Mouse (Mus musculus) megakaryocyte, embryonic 14.5 days (primary cell): ENCODE results near the gene Cpm. TPM values are rescaled to one million over a fixed set of nuclear protein-coding genes. Genes with fewer than 3 reads are reported as not detected.

Experiments
- H3K27me3 ChIP-seq: replicated peaks from 2 replicates; pipeline ENCODE3; 2012; ENCODE audit warnings: inconsistent platforms
- H3K36me3 ChIP-seq: replicated peaks from 2 replicates; pipeline ENCODE3; 2012; ENCODE audit warnings: low read length, inconsistent platforms, mixed read lengths
- H3K4me1 ChIP-seq: 2 replicates; pipeline ENCODE4 v1.6.1; 2012; ENCODE audit warnings: inconsistent platforms
- H3K4me3 ChIP-seq: replicated peaks from 2 replicates; pipeline ENCODE3; 2012; ENCODE audit warnings: moderate library complexity, mild to moderate bottlenecking, inconsistent platforms
- H3K9me3 ChIP-seq: 2 replicates; pipeline ENCODE4 v1.6.1; 2012; ENCODE audit warnings: inconsistent platforms
- FLI1 ChIP-seq: IDR thresholded peaks from 2 replicates; pipeline ENCODE4 v1.6.1; 2012; ENCODE audit warnings: low read length, inconsistent platforms, mixed read lengths
- GATA1 ChIP-seq: IDR thresholded peaks from 3 replicates; pipeline ENCODE4 v1.6.1; 2012; ENCODE audit warnings: mixed read lengths, low read length, inconsistent platforms, borderline replicate concordance
- polyA plus RNA-seq: library from polyadenylated mRNA; stranded (reverse); fragments of >175 nt; gene quantifications from 2 replicates; pipeline ENCODE4 v1.2.3, GENCODE M21; 2012; ENCODE audit warnings: low replicate concordance; ENCODE audit not compliant: insufficient read depth

Cpm gene
- polyA plus RNA-seq, 1 experiment, result not detected

DNA sequence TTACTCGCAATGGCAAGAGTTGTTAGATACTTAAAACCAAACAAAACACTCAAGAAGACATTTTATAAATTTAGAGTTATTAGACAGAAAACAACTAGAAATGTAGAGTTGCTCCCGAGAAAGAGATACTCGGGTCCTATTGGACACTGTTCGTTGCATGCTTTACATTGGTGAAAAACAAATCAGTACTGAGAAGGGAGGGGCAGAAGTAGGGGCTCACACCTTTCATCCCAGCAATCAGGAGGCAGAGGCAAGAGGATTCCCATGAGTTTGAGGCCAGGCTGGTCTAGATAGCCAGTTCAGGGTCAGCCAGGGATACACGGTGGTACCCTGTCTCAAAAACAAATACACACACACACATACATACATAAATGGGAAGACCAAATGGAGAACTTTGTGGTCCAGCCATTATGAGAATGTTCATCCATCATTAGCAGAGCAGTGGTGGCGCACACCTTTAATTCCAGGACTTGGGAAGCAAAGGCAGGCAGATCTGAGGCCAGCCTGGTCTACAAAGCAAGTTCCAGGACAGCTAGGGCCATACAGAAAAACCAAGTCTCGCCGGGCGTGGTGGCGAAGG lies 62.2 kb downstream of the Cpm start:
- Histone ChIP-seq H3K4me3 (no peak overlapping the region), H3K27me3 (no peaks in the 10 kb centered on the region), H3K36me3 (peaks cover 88% of the 10 kb centered on the region), H3K9me3 (no peaks in the 10 kb centered on the region), H3K4me1 (peaks cover 4% of the 10 kb centered on the region; the same call in 1 of the 2 replicates)
- TF ChIP-seq GATA1 (no peak), FLI1 (no peak)

DNA sequence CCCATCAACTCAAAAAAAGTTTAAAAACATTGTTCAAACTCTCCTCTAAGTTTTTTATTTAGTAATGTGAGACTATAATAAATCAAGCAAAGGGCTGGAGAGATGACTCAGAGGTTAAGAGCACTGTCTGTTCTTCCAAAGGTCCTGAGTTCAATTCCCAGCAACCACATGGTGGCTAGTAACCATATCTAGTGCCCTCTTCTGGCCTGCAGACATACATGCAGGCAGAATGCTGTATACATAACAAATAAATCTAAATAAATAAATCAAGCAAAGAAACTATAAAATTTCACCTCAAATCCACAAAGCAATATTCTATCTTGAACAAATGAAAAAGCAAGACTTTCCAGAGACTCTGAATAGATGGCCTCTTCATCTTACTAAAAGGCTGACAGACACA lies 62.9 kb downstream of the Cpm start:
- H3K36me3 ChIP-seq, result peaks cover 95% of the 10 kb centered on the region
- H3K27me3 ChIP-seq, result no peaks in the 10 kb centered on the region
- no peaks in the 10 kb centered on the region for H3K9me3 ChIP-seq
- H3K4me3 ChIP-seq, result no peak overlapping the region
- H3K4me1 ChIP-seq, result peaks cover 4% of the 10 kb centered on the region; the same call in 1 of the 2 replicates
- TF ChIP-seq FLI1, result no peak
- no peak for TF ChIP-seq GATA1

DNA sequence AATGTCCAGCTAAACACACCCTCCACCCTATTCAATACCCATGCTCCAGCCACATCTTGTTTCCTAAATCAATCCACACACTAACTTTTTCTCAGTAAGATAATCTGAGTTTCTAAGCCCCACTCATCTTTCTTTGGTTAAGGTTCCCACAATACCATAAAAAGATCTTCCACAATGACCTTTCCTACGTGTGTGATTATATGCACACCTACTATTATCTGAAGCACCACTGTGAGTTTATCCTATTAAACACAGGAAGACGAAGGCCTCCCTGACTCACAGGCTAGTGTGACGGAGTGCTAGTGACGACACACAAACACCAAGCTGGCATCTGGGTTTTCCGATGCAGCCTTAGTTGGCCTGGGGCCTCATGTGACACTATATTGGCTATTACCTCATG lies 63.7 kb downstream of the Cpm start:
- Histone ChIP-seq H3K9me3 (no peaks in the 10 kb centered on the region), H3K36me3 (peaks cover 96% of the 10 kb centered on the region), H3K4me3 (no peak overlapping the region), H3K27me3 (no peaks in the 10 kb centered on the region), H3K4me1 (peaks cover 7% of the 10 kb centered on the region; the same call in 1 of the 2 replicates)
- TF ChIP-seq GATA1, result no peak
- TF ChIP-seq FLI1, result no peak

DNA sequence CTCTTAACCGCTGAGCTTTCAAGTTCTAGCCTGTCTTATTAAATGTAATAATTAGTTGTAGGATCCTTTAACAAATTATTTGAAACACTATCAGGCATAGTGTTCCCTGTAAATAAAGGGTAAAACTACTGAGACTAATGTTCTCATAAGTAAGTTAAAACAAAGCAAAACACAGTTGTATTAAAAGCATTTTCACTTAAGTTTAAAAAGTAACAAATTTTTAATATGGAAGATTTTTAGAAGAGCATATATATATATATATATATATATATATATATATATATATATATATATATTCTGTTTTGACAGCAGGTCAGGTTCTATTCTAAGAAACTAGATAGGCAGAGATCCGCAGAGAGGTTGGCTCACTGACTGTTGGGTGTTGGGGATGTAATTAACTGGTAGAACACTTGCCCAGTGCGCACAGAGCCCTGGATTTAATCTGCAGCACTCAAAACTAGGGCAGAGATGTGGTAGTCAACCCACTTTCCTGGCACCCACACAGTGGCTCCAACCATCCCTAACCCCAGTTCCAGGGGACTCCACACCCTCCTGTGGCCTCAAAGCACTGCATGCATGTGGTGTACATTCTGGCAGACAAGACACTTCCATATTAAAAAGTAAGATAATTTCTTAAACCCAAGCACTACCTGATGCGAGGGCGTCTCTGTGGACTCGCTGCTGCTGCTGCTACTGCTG lies 65.1 kb downstream of the Cpm start:
- Histone ChIP-seq H3K4me3 (no peak overlapping the region), H3K4me1 (peaks cover 7% of the 10 kb centered on the region; the same call in 1 of the 2 replicates), H3K9me3 (no peaks in the 10 kb centered on the region), H3K27me3 (no peaks in the 10 kb centered on the region), H3K36me3 (peaks cover 96% of the 10 kb centered on the region)
- TF ChIP-seq FLI1, result no peak
- no peak for TF ChIP-seq GATA1

DNA sequence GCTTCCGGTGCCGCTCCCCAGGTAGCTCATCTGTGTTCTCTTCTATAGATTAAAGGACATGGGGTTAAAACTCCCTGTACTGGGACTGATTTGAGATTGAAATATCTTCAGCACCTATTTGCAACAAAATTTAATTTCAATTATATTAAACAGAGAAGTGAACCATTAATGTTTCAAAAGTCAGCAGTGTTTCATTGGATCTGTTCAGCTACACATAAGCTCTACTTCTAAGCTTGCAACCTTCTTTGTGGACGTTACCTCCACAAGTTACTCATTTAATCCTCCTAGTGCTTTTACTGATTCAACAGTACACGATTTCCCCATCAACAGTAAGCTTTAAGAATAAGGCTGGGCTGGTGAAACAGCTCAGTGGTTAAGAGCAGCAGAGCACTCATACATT lies 65.7 kb downstream of the Cpm start:
- H3K9me3 ChIP-seq, result no peaks in the 10 kb centered on the region
- TF ChIP-seq GATA1, result no peak
- TF ChIP-seq FLI1, result no peak
- peaks cover 7% of the 10 kb centered on the region; the same call in 1 of the 2 replicates for H3K4me1 ChIP-seq
- no peaks in the 10 kb centered on the region for H3K27me3 ChIP-seq
- no peak overlapping the region for H3K4me3 ChIP-seq
- H3K36me3 ChIP-seq, result peaks cover 96% of the 10 kb centered on the region

DNA sequence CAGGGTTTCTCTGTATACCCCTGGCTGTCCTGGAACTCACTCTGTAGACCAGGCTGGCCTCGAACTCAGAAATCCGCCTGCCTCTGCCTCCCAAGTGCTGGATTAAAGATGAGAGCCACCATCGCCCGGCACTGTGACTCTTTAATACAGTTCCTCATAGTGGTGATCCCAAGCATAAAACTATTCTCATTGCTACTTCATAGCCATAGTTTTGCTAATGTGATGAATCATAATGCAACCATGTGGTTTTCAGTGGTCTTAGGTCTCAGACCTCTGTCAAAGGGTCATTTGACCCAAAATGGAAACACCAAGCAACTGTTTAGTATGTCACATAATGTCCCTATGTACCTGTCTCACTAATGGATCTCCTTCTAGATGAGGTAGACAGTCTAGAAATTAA lies 66.3 kb downstream of the Cpm start:
- TF ChIP-seq GATA1 (no peak), FLI1 (no peak)
- H3K4me1 ChIP-seq, result peaks cover 7% of the 10 kb centered on the region; the same call in 1 of the 2 replicates
- H3K27me3 ChIP-seq, result no peaks in the 10 kb centered on the region
- H3K9me3 ChIP-seq, result no peaks in the 10 kb centered on the region
- no peak overlapping the region for H3K4me3 ChIP-seq
- peaks cover 96% of the 10 kb centered on the region for H3K36me3 ChIP-seq

DNA sequence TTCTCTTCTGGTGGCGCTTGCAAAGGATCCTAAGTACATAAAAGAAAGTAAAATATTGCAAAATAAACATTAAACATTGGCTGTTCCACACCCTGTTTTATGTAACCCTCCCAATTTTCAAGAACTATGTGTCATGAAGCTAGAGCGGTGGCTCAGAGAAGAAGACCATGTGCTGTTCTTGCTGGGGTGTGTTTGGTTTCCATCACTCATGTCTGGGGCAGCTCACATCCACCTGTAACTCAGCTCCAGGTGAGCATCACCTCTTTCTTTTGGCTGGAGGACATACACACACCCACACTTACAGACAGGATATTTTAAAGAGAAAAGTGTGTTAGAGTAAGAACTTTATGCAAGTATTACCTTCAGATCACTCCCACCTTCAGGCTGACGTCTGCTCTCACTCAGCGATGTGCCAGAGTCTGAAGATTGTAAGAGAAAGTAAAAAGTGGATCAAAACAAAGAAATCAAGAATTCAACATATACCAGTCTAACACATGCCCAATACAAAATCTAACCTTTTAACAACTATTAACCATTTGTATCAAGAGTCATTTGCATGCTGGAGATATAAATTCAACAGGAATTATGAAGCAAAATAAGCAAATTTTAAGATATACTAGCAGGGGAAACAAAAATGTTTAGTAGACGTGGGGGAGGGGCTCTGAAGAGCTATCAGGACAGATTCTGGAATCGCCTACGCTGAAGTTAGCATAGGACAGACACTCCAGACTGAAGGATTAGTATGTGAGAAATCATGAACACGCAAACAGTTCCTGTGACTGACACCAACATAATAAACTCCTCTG lies 66.9 kb downstream of the Cpm start:
- H3K27me3 ChIP-seq, result no peaks in the 10 kb centered on the region
- H3K36me3 ChIP-seq, result peaks cover 95% of the 10 kb centered on the region
- H3K9me3 ChIP-seq, result no peaks in the 10 kb centered on the region
- H3K4me1 ChIP-seq, result peaks cover 7% of the 10 kb centered on the region; the same call in 1 of the 2 replicates
- no peak for TF ChIP-seq FLI1
- TF ChIP-seq GATA1, result no peak
- H3K4me3 ChIP-seq, result no peak overlapping the region

DNA sequence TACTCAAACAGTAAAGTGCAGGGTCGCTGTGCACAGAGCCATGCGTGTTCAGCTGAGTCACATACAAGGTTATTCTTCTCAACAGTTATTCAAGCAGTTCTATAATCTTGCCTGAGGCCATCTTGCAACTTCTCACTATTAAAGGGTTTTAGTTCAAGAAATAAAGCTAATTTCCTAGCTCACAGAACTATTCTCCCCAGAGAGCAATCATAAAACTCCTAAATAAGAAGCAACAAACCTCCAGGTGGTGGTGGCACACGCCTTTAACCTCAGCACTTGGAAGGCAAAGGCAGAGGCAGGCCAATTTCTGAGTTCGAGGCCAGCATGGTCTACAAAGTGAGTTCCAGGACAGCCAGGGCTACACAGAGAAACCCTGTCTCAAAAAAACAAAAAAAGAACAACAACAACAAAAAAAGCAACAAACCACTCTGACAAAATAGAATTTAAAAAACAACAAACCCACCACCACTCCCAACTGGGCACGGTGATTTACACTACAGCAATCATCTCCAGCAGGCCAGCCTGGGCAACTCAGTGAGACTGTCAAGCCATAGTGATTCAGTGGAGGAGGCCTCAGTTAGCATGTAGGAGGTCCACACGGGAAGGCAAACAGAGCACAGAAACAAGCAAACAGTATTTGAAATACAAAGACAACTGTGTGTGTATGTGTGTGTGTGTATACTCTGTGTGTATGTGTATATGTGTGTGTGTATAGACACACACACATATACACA lies 67.7 kb downstream of the Cpm start:
- TF ChIP-seq GATA1 (no peak), FLI1 (no peak)
- Histone ChIP-seq H3K9me3 (no peaks in the 10 kb centered on the region), H3K4me3 (no peak overlapping the region), H3K4me1 (peaks cover 12% of the 10 kb centered on the region), H3K36me3 (peaks cover 96% of the 10 kb centered on the region), H3K27me3 (no peaks in the 10 kb centered on the region)

DNA sequence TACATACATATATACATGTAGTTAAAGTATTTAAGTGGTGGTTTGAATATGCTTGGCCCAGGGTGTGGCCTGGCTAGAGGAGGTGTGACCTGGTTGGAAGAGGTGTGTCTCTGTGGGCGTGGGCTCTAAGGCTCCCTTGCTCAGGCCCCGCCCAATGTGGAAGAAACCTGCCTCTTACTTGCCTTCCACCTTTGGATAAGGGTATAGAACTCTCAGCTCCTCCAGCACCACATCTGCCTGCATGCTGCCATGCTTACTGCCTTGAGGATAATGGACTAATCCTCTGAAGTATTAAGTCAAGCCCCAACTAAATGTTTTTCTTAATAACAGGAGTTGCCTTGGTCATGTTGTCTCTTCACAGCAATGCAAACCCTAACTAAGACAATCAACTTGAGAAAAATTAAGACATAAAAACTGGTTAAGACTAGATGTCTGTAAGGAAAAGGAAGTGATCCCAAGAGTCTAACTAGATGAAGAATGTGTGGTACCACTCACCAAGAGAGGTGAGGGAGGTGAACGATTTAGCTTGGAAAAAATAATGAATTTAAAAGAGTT lies 68.3 kb downstream of the Cpm start:
- no peak overlapping the region for H3K4me3 ChIP-seq
- no peaks in the 10 kb centered on the region for H3K27me3 ChIP-seq
- peaks cover 13% of the 10 kb centered on the region for H3K4me1 ChIP-seq
- TF ChIP-seq FLI1, result no peak
- no peak for TF ChIP-seq GATA1
- peaks cover 96% of the 10 kb centered on the region for H3K36me3 ChIP-seq
- no peaks in the 10 kb centered on the region for H3K9me3 ChIP-seq
